Mouse (Mus musculus) hindbrain, embryonic 16.5 days (tissue): ENCODE measurements around the gene Gucd1. TPM values are rescaled to one million over a fixed set of nuclear protein-coding genes. Genes with fewer than 3 reads are reported as not detected.

ENCODE experiments used
- ATAC-seq: fragments of 200-750 bp; cut with Nextera tagmentation; 2 replicates; pipeline ENCODE4 v1.8.0; 2017; ENCODE audit warnings: moderate TSS enrichment, moderate library complexity
- H3K27ac ChIP-seq: fragments of 300-500 bp; sonication (generic); 2 replicates; pipeline ENCODE4 v1.5.1; 2014; ENCODE audit warnings: low read depth, mild to moderate bottlenecking, control low read depth, low read length, moderate library complexity
- H3K27me3 ChIP-seq: fragments of 300-500 bp; sonication (generic); replicated peaks from 2 replicates; pipeline ENCODE4 v1.6.1; 2014; ENCODE audit warnings: low read length; ENCODE audit not compliant: control insufficient read depth, insufficient read depth
- H3K36me3 ChIP-seq: fragments of 300-500 bp; sonication (generic); 2 replicates; pipeline ENCODE4 v1.6.1; 2014; ENCODE audit warnings: mild to moderate bottlenecking, low read length, moderate library complexity, mixed read lengths; ENCODE audit not compliant: control insufficient read depth, insufficient read depth
- H3K4me1 ChIP-seq: fragments of 300-500 bp; sonication (generic); 2 replicates; pipeline ENCODE4 v1.6.1; 2014; ENCODE audit warnings: low read depth, low read length; ENCODE audit not compliant: control insufficient read depth, insufficient read depth
- H3K4me2 ChIP-seq: fragments of 300-500 bp; sonication (generic); 2 replicates; pipeline ENCODE4 v1.6.1; 2014; ENCODE audit warnings: mild to moderate bottlenecking, low read length, control low read depth, moderate library complexity
- H3K4me3 ChIP-seq: fragments of 300-500 bp; sonication (generic); 2 replicates; pipeline ENCODE4 v1.5.1; 2014; ENCODE audit warnings: mild to moderate bottlenecking, low read length, control low read depth, moderate library complexity
- H3K9ac ChIP-seq: fragments of 300-500 bp; sonication (generic); 2 replicates; pipeline ENCODE4 v1.6.1; 2014; ENCODE audit warnings: low read depth, mild to moderate bottlenecking, control low read depth, low read length, moderate library complexity
- H3K9me3 ChIP-seq: fragments of 300-500 bp; sonication (generic); 2 replicates; pipeline ENCODE4 v1.6.1; 2014; ENCODE audit warnings: mild to moderate bottlenecking, low read length, moderate library complexity; ENCODE audit not compliant: control insufficient read depth
- WGBS: fragments of 180-500 bp; shearing (Covaris S2); extraction: QIAGEN DNeasy Blood & Tissue Kit; methylation state at CpG from one replicate; pipeline ENCODE4 v1.1.7; 2014; 5-methylcytosine and 5-hydroxymethylcytosine counted together
- polyA plus RNA-seq: library from polyadenylated mRNA; unstranded; fragments of >200 nt; fragmentation: Nextera tagmentation; extraction: Ambion mirVana; gene quantifications from 2 replicates; pipeline ENCODE4 v1.2.1, GENCODE M21; 2015

The Gucd1 gene
- polyA plus RNA-seq, 1 experiment from 2014 or later: 15.4 TPM

GRCm38 (mm10) chr10:75487131-75487530 is 30.6 kb downstream of the Gucd1 start:
- Histone ChIP-seq H3K36me3 (no peaks in the 10 kb centered on the region), H3K9ac (no peak overlapping the region), H3K27me3 (no peaks in the 10 kb centered on the region; the same call in 1 of the 2 replicates), H3K4me2 (no peak overlapping the region), H3K9me3 (no peaks in the 10 kb centered on the region), H3K4me1 (no peaks in the 10 kb centered on the region), H3K4me3 (no peak overlapping the region), H3K27ac (no peak overlapping the region)
- 69% methylated on average over 3 of the region's 3 CpGs for WGBS
- ATAC-seq: no peak

- no peaks in the 10 kb centered on the region for H3K9me3 ChIP-seq
- H3K9ac ChIP-seq: no peak overlapping the region
- WGBS: 50% methylated on average over 9 of the region's 9 CpGs
- no peaks in the 10 kb centered on the region for H3K4me1 ChIP-seq
- no peak overlapping the region for H3K4me3 ChIP-seq
- H3K36me3 ChIP-seq: no peaks in the 10 kb centered on the region
- H3K27ac ChIP-seq: no peak overlapping the region
- H3K27me3 ChIP-seq: no peaks in the 10 kb centered on the region; the same call in 1 of the 2 replicates
- H3K4me2 ChIP-seq: no peak overlapping the region
- ATAC-seq: peak; percentile 65
Observed at GRCm38 (mm10) chr10:75486086-75486979, 31.4 kb downstream of the Gucd1 start.

GRCm38 (mm10) chr10:75484767-75485166 is 33.0 kb downstream of the Gucd1 start:
- H3K27me3 ChIP-seq: no peaks in the 10 kb centered on the region; the same call in 1 of the 2 replicates

GRCm38 (mm10) chr10:75484066-75484465 is 33.7 kb downstream of the Gucd1 start:
- H3K4me3 ChIP-seq: no peak overlapping the region
- H3K9me3 ChIP-seq: no peaks in the 10 kb centered on the region
- H3K9ac ChIP-seq: no peak overlapping the region
- no peaks in the 10 kb centered on the region; the same call in 1 of the 2 replicates for H3K27me3 ChIP-seq
- WGBS: 89% methylated on average over 6 of the region's 6 CpGs
- ATAC-seq: no peak
- H3K36me3 ChIP-seq: no peaks in the 10 kb centered on the region
- no peak overlapping the region for H3K27ac ChIP-seq
- H3K4me2 ChIP-seq: no peak overlapping the region
- H3K4me1 ChIP-seq: no peaks in the 10 kb centered on the region

More at GRCm38 (mm10) chr10:75484767-75485166, 33.0 kb downstream of the Gucd1 start:
- Histone ChIP-seq H3K4me3 (no peak overlapping the region), H3K36me3 (no peaks in the 10 kb centered on the region), H3K27ac (no peak overlapping the region), H3K9ac (no peak overlapping the region), H3K9me3 (no peaks in the 10 kb centered on the region), H3K4me2 (no peak overlapping the region), H3K4me1 (no peaks in the 10 kb centered on the region)
- ATAC-seq: no peak
- WGBS: 82% methylated on average over 6 of the region's 6 CpGs

GRCm38 (mm10) chr10:75482919-75483483 is 34.8 kb downstream of the Gucd1 start:
- no peaks in the 10 kb centered on the region for H3K4me1 ChIP-seq
- no peak for ATAC-seq
- H3K27ac ChIP-seq: no peak overlapping the region
- WGBS: 86% methylated on average over 11 of the region's 11 CpGs
- H3K9me3 ChIP-seq: no peaks in the 10 kb centered on the region
- H3K4me3 ChIP-seq: no peak overlapping the region
- no peaks in the 10 kb centered on the region for H3K36me3 ChIP-seq
- H3K9ac ChIP-seq: no peak overlapping the region
- no peaks in the 10 kb centered on the region; the same call in 1 of the 2 replicates for H3K27me3 ChIP-seq
- H3K4me2 ChIP-seq: no peak overlapping the region

- Histone ChIP-seq H3K36me3 (no peaks in the 10 kb centered on the region), H3K4me2 (no peak overlapping the region), H3K9me3 (no peaks in the 10 kb centered on the region), H3K9ac (no peak overlapping the region), H3K4me1 (no peaks in the 10 kb centered on the region), H3K27me3 (no peaks in the 10 kb centered on the region; the same call in 1 of the 2 replicates), H3K27ac (no peak overlapping the region), H3K4me3 (no peak overlapping the region)
- ATAC-seq: no peak
- 89% methylated on average over 5 of the region's 5 CpGs for WGBS
Observed at GRCm38 (mm10) chr10:75482271-75482670, 35.5 kb downstream of the Gucd1 start.

GRCm38 (mm10) chr10:75481703-75482102 is 36.1 kb downstream of the Gucd1 start:
- Histone ChIP-seq H3K4me2 (no peak overlapping the region), H3K9me3 (no peaks in the 10 kb centered on the region), H3K36me3 (no peaks in the 10 kb centered on the region), H3K4me1 (no peaks in the 10 kb centered on the region), H3K27ac (no peak overlapping the region), H3K9ac (no peak overlapping the region), H3K4me3 (no peak overlapping the region), H3K27me3 (no peaks in the 10 kb centered on the region; the same call in 1 of the 2 replicates)
- no peak for ATAC-seq
- WGBS: 84% methylated on average over 4 of the region's 4 CpGs

GRCm38 (mm10) chr10:75479955-75480354 is 37.8 kb downstream of the Gucd1 start:
- Histone ChIP-seq H3K4me3 (no peak overlapping the region), H3K9me3 (no peaks in the 10 kb centered on the region), H3K36me3 (no peaks in the 10 kb centered on the region), H3K9ac (no peak overlapping the region), H3K4me1 (no peaks in the 10 kb centered on the region), H3K27ac (no peak overlapping the region), H3K27me3 (no peaks in the 10 kb centered on the region), H3K4me2 (no peak overlapping the region)
- no peak for ATAC-seq
- 83% methylated on average over 2 of the region's 2 CpGs for WGBS

GRCm38 (mm10) chr10:75477034-75477433 is 40.7 kb downstream of the Gucd1 start:
- H3K4me3 ChIP-seq: no peak overlapping the region
- no peaks in the 10 kb centered on the region for H3K36me3 ChIP-seq
- H3K9ac ChIP-seq: no peak overlapping the region
- no peak overlapping the region for H3K27ac ChIP-seq
- 69% methylated on average over 9 of the region's 9 CpGs for WGBS
- H3K4me1 ChIP-seq: no peaks in the 10 kb centered on the region
- ATAC-seq: no peak
- no peaks in the 10 kb centered on the region for H3K9me3 ChIP-seq
- no peak overlapping the region for H3K4me2 ChIP-seq
- no peaks in the 10 kb centered on the region for H3K27me3 ChIP-seq
